Mouse (Mus musculus) subcutaneous adipose tissue, adult 2 months (tissue): Measurements from ENCODE around the gene Iltifb. TPM values are rescaled to one million over a fixed set of nuclear protein-coding genes. Genes with fewer than 3 reads are reported as not detected.

Experiments
- polyA plus RNA-seq: library from polyadenylated mRNA; depleted of rRNA; stranded (reverse); fragments of >200 nt; gene quantifications from 2 replicates; pipeline ENCODE4 v1.2.3, GENCODE M21; 2012; ENCODE audit warnings: low replicate concordance; rRNA removed

The Iltifb gene
- not detected in 2 replicates for polyA plus RNA-seq

GRCm38 (mm10) chr10:118294938-118295337, at the start of gene Iltifb:
Iltifb (minus strand) TSS chr10:118295038.

GRCm38 (mm10) chr10:118343155-118343554, 48.3 kb upstream of the Iltifb start, which contains the start of gene Gm9046:
Gm9046 (minus strand) TSS chr10:118343255.

GRCm38 (mm10) chr10:118337731-118338130, 42.9 kb upstream of the Iltifb start, which contains the start of gene Gm9045:
Gm9045 (minus strand) TSS chr10:118337831.

GRCm38 (mm10) chr10:118332308-118332707, 37.5 kb upstream of the Iltifb start, which contains the start of gene Gm9044:
Gm9044 (minus strand) TSS chr10:118332408.

GRCm38 (mm10) chr10:118326869-118327268, 32.0 kb upstream of the Iltifb start, which contains the start of gene Gm9040:
Gm9040 (minus strand) TSS chr10:118326969.

GRCm38 (mm10) chr10:118258388-118258787, 36.5 kb downstream of the Iltifb start, which contains the start of gene Gm32802:
Gm32802 (plus strand) TSS chr10:118258688.

GRCm38 (mm10) chr10:118240680-118241079, 54.2 kb downstream of the Iltifb start, which contains the start of gene Gm32717:
Gm32717 (minus strand) TSS chr10:118240780.

Other genes starting within 250 kb of the Iltifb start
- gene Mdm1, start 153.2 kb downstream of the Iltifb start, polyA plus RNA-seq: 2.9 and 5.8 TPM in 2 replicates
- gene Il22, start 90.1 kb downstream of the Iltifb start, polyA plus RNA-seq: not detected in 2 replicates
- not detected in 2 replicates for gene Gm32717, start 54.3 kb downstream of the Iltifb start, polyA plus RNA-seq
- gene Gm32802, start 36.4 kb downstream of the Iltifb start, polyA plus RNA-seq: not detected in 2 replicates
- not detected in 2 replicates for gene Gm9040, start 31.9 kb upstream of the Iltifb start, polyA plus RNA-seq
- not detected in 2 replicates for gene Gm9044, start 37.4 kb upstream of the Iltifb start, polyA plus RNA-seq
- 0.06 TPM in 2 replicates for gene Gm9045, start 42.8 kb upstream of the Iltifb start, polyA plus RNA-seq
- gene Gm9046, start 48.2 kb upstream of the Iltifb start, polyA plus RNA-seq: not detected in 2 replicates
- 0.06 TPM in 1 of 2 replicates, not detected in the other for gene Gm9048, start 53.6 kb upstream of the Iltifb start, polyA plus RNA-seq
- 0.06 TPM in 2 replicates for gene Gm9049, start 59.1 kb upstream of the Iltifb start, polyA plus RNA-seq
- gene Ifng, start 146.0 kb upstream of the Iltifb start, polyA plus RNA-seq: 0.58 TPM in 1 of 2 replicates, not detected in the other